Mouse (Mus musculus) cerebellum, adult (tissue): Measurements from ENCODE around the gene Kansl1l.

ENCODE experiments used
- ATAC-seq: cut with Nextera tagmentation; 2 replicates; pipeline ENCODE4 v1.9.2; 2017; ENCODE audit warnings: mild to moderate bottlenecking, moderate library complexity, mixed read lengths; ENCODE audit not compliant: insufficient number of reproducible peaks, low FRiP score, low TSS enrichment

Kansl1l gene

DNA sequence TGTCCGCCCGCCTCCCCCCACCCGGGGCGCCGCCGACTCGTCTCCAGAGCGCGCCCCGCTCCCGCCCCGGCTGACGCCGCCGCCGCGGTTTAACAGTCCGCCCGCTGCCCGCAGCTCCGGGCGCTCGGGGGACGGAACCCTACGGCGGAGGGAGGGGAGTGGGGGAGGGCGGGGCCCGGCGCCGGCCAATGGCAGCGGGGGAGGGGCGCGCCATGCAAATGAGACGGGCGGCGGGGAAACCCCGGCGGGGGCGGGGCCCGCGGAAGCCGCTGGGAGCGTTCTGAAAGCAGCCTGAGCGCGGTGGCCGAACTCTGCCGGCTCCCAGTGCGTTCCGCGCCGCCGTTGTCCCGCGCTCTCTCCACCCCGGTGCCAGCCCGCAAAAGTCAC, at the start of gene Kansl1l:
Gene Kansl1l (minus strand): TSS at position 110 of the 387 bp plus-strand sequence.
- ATAC-seq, result peak; percentile 80

DNA sequence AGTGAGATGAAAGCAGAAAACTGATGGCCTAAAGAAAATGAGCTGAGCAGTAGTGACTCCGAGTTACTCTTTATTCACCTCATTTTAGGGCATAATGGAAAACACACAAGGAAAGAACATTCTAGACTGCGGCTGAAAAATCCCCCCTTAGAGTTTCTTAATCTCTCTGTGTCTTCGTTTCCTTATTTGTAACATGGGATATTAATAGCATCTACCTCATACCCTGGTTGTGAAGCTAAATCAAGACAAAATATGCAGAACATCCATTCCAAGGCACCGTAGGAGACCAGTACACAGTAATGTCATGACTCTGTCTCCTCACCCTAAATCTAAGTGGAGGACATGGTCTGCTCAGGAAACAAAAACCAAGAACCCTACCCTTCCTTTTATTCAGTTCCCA, 48.3 kb upstream of the Kansl1l start:
- ATAC-seq, result no peak

DNA sequence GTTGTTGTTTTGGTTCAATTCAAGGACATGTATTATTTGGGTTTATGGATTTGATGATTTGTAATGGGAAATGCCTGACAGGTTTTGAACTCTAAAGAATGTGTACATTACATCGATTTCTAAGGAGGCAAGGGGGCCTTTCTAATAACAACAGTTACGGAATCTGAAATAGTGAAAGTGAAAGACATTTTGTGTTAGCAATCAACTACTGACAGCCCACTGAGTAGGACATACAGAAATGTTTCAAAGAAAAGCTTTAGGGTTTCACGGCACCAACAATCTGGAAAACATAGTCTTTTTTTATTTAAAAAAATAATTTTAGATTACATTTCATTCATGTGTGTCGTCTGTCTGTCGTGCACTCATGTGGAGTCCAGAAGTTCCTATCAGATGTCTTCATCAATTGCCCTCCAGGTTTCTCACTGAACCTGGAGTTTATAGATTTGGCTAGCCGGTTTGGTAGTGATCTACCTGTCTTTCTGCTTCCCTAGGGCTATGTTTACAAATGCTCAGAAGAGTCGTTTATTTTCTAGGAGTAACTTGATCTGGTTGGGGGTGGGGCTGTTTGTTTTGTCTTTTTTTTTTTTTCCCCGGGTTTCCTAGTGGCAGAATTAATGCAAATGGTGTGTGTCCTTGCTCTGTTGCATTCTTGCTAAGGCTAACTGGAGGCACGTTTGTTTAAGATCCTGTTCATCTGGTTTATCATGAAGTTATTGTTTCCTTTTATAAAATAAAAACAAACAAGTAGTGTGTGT, 46.6 kb upstream of the Kansl1l start:
- no peak for ATAC-seq

DNA sequence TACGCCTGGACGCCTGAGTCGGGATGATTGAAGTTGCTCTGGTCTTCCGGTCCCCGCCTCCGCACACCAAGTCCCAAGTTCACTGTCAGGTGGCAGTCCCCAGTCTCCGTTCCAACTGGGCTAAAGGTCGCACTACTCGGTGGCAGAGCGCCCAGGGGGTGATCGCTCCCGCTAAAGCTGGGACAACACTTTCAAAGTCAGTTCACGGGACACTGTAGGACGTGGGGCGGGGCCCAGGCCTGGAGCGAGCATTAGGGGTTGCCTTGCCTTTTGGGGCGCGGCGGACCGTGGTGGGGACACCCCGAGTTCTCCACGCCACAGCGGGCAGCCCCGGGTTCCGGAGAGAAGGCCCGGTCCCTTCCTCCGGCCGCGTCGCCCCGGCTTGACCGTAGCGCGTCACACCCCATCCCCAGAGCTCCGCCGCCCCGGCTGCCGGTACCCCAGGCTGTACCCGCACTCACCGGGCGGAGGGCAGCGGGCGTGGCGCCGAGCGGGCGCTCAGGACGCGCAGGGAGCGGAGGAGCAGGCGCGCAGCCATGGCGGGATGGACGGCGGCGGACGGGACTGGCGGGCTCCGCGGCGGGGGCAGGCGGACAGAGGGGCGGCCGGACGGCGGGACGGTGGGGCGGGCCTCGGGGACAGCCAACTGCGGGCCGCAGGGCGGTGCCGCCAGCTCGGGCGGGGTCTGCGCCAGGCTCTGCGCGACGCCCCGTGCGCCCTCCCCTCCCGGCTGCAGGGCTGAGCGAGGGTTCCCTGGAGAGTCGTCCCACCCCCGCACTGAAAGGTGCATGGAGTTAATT, 45.5 kb upstream of the Kansl1l start, which contains the start of gene Acadl:
Gene Acadl (minus strand): TSS at position 566 of the 800 bp plus-strand sequence.
- ATAC-seq, result peak; percentile 60

DNA sequence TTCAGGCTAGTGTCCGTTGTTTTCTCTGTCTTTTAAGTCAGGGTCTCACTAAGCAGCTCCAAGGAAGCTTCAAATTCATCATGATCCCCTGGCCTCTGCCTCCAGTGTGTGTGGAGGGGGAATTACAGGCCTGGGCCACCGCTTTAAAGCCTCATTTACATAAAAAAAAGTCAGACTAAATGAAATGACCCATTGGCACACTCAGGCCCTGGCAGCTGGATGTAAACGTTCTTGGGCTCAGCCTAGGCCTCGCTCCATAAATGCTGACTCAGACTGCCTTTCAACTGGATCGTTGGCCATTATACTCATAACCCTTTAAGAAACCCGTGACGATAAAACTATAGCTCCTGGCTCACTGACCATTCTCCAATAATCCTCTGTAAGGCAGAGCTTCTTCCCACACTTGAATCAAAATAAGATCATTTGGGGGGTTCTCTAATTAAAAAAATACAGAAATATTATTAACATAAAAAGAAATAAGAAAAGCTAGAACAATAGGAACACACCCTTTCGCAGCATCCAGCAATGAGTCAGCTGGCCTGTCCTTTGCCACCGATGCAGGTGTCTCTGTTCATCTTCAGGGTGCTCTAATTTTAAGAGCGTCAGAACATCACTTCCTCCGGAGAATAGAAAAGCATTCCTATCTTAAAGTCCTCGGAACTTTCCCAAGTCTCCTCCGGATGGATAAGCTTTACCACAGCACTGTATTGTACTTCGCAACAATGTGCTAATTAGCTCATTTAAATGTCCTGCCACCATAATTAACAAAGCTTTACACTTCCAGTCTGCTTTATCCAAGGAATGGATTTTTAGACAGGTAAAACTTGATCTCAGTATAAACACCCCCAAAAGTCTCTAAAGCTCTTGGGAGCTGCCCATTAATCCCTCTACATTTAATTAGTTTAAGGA, 44.7 kb upstream of the Kansl1l start:
- ATAC-seq, result no peak

DNA sequence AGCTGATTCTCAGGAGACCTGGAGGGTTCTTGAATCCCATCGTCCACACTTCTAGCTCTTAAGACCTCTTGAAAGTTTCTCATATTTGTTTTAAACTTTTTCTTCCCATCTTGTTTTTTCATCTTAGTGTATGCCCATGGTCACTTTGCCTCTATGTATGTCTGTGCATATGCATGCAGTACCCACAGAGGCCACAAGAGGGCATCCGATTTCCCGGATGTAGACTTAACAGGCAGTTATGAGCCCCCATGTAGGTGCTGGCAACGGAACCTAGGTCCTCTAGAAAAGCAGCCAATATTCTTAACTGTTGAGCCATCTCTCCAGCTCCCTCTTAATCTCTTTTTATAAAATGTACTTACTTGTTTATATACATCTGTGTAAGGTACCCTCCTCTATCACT, 30.1 kb upstream of the Kansl1l start:
- no peak for ATAC-seq

DNA sequence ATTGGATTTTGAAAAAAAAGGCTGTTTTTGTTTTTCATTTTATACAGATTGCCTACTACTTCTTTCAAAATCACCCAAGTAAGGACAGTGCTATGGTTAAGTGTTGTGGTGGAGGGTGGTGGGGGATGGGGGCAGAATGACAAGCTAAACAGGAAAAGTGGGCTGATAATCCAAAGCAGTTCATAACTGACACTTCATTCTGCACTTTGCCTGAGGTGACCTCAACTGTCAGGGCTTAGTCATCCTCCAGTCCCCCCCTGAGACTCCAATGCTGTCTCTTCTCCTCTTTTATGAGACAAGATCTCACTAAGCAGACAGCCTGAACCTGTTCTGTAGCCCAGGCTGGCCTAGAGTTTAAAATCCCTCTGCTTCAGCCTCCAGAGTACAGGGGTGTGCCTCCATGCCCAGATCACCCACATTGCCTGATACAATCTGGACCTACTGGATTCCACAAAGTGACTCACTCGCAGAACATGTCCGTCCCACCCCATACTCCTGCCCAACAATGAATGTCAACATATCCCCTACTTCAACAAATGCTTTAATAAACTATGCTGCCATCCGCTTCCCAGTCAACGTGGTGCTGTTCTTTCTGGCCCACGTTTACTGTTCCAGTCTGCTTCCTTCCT, 28.4 kb upstream of the Kansl1l start:
- no peak for ATAC-seq

DNA sequence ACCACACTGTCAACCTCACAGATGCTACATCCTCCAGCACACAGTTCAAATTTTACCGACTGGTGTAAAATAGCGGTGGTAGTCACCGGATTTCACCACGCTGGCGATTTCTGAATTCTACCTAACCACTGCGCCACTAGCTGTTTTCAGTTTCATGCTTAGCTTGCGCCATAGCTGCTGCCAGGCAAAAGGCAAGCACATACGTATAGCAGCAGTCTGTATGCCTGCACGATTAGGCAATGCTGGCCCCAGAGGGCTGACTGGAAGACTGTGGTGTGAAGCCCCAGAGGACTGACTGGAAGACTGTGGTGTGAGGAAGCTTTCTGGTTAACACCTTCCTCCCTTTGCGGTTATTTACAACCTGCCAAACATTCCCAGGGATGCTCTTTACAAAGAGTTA, 24.6 kb upstream of the Kansl1l start:
- ATAC-seq, result no peak

DNA sequence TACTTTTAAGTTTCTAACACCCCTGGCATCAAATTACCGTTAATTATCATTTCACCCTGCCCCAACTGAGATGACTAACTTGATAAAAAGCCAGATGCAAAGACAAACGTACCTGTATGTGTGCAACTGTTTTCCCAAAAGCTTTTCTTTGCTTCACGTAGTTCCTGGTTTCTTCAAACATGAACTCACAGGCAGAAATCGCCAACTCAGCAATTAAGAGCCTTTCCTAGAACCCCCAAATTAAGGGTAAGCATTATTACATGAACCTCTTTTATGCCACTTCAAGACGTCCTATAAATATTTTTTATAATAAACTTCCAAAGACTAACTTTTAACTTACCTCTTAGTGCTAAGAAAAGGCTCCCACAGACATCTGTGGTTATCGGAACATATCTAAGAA, 24.1 kb upstream of the Kansl1l start:
- no peak for ATAC-seq

DNA sequence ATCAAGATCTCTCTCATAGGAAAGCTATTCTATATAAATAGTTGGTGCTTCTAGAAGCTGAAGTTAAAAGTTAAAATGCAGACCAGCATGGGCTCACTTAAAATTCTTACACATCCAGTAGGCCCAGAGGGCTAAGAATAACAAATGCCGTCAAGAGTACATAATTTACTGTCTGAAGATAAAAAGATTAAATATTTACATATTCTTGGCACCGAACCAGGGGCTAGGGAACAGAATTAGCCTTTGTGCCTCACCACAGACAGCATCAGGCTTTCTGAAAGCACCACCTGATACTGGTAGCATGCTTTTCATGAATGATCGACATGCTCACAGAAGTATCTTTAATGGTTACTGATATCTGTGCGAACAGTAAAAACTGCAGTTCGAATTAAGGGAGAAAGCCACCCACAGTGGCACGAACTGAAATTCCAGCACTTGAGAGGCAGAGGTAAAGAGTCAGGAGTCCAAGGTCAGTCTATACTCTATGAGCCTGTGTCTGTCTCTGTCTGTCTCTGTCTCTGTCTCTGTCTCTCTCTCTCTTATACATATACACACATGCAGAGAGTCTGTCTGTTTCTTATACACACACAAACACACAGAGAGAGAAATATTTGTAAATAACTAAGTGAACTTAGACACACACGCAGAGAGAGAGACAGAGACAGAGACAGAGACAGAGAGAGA, 22.5 kb upstream of the Kansl1l start:
- no peak for ATAC-seq

DNA sequence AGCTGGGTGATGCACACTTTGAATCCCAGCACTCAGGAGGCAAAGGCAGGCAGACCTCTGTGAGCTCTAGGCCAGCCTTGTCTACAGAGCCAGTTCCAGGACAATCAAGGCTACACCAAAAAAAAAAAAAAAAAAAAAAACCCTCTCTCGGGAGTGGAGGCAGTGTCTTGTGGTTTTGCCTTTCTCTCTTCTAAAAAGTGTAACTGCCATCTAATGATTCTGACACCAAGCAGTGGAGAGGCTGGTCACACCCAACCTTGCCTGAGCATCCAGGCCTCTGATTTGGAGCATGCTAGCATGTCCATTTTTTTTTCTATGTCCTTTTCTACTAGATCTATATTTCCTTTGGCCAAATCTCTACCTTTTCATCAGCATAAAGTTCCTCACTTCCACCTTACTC, 21.8 kb upstream of the Kansl1l start:
- ATAC-seq, result no peak

DNA sequence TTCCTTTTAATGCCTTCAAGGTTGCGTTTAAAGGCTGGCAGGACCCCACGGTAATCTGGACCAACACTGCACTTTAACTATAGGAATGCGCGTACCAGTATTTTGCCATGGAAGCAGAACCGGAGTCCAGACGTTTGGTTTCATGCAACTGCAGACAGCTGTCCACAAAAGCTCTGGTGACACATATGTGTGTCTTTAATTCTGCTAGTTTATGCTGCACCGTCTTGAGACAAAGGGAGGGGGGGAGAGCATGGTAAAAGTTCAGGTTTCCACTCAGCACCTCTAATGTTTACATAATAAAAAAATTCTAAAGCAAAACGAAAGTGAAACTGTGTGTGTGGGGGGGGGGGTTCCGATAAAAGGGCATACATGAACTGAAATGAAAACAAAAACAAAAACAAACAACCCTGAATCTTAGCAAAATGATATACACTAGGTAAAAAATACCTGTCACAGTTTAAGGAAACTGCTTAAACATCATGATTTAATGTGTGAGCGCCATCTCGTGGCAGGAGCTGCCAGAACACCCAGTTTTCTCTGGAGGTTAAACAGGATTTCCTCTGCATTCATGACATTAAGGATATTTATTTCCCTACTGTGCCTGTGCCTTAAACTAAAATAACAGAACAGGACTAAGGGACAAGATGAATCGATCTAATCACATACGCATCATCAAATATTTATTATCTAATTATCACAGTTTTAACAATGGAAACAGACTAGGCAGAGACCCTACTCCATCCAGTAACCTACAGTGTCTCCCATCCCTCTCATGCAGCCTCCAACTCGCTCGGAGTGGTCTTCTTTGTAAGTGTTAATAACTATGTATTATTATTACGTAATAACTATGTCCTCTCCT, 21.1 kb upstream of the Kansl1l start:
- 0 out of 2 replicates have a peak, but pooled peaks have one; percentile 64 for ATAC-seq

DNA sequence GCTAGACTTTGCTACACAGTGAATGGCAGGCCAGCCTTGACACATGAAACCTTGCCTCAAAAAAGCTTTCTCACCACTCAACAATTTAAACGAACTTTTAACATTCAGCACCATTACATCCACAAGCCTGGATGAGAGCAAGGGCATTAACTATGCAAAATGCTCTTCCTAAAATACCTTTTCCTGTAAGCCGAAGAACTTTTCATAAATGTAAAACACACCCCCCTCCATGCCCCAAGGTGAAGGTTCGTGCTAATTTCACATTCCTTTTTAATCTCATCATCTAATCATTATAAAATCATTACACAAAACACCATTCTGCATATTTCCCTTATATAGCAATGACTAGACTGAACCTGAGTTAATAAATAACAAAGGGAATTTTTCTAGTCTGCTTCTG, 19.8 kb upstream of the Kansl1l start:
- no peak for ATAC-seq

DNA sequence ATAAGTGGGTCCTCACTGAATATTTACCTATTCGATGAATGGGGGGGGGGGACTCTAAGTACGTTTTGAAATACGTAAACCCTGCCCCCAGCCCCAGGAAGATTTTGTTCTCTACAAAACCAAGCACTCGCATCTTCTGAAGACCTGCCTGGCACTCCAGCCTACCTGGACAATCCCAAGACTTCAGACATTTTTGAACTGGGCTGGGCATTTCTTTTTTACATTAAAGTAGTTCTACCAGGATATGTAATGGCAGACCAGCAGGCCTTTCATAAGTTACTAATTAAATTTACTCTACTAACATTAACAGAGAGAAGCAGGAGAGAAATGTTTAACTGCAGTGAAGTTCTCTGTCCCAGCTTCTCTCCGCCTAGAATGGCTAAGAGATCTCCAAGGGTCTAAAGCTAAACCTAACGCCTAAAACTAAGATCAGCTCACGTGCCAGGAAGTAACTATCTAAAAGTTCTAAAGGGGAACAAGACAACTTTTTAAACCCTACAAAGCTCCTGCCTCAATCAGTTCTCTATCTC, 15.3 kb upstream of the Kansl1l start:
- no peak for ATAC-seq

DNA sequence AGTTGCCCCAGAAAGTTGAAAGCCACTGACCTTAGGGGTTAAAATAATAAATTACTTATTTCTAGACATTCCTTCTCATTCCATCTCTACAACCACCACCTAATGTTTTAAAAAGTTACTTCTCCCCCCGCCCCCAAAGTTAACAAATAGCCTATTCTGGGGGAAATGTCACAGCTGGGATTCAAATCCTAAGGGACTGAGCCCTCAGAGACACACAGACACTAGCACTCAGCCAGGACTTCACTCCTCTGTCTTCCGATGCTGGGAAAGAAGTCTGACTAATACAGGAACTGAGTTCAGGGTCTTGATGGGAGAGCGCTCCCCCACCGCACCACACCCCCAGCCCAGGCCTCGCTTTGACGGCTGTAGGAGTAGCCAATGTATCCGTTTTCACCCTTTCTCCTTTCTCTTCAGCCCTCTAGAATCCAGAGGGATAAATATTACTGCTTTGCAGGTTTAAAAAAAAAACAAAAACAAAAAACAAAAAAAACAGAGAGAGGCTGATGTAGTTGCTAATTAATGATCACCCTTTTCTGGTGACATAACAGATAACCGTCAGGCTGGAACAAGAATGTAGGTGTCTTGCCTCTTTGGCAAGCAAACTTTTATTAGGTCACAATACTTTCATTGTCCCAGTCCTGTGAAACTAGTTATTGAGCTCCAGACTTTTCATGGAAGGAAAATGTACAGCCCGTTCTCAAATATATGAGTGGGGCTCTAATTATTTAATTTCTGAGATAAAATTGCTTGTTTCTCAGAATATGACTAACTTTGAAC, 14.7 kb upstream of the Kansl1l start:
- ATAC-seq, result no peak

DNA sequence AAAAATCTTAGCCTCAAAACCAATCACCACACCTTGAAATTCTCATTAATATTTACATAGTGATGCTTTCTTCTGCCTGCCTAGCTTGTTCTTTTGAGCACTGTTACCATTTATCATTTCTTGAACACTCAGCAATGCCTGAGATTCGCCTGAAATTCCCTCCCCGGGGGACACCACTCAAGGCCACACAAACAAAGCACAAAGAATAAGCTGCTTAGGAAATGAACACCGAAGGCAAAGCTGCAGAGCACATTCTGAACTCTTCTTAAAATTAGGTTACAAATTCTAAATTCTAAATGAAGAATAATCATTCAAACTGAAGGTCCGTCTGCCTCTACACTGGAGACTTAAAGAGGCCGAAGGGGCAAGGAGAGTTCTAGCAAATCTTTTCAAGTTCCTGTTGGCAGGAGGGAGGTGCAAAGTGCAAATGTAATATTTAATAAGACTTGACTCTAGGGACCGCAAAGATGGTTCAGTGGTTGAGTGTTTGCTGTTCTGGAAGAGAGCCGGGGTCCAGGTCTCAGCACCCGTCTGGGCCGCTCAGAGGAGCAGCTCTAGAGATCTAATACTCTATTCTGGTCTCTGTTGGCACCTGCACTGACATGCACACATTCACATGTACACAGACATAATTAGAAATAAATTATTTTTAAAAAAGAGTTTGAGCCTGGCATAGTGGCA, 12.2 kb upstream of the Kansl1l start:
- no peak for ATAC-seq

DNA sequence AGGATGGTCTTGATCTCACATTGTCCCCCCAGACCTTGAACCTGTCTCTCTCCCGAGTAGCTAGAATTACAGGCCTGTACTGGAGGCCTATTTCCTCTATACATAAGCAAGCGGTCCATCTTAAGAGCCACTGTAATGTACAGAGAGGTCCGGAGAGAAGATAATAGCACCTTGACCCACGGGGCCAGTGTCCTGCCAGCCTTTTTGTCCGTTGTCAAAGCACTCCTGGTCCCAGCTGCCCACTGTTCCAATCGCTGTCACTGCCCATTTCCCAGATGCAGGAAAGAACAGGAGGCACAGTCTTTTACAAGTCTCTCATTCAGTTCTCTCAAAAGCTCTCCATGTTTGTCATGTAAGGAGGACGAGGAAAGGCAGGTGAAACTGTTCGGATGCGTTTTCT, 4.6 kb upstream of the Kansl1l start:
- ATAC-seq, result no peak
